Mouse (Mus musculus) stomach, postnatal 0 days (tissue): ENCODE results near the gene Sft2d2. TPM values are rescaled to one million over a fixed set of nuclear protein-coding genes. Genes with fewer than 3 reads are reported as not detected.

Source experiments
- ATAC-seq: fragments of 200-750 bp; cut with Nextera tagmentation; 2 replicates; pipeline ENCODE4 v1.8.0; 2017; ENCODE audit not compliant: low FRiP score, low TSS enrichment
- DNase-seq: peaks from one replicate; pipeline ENCODE4 v3.0.0-alpha.2; 2016; ENCODE audit warnings: low spot score
- H3K27ac ChIP-seq: fragments of 300-500 bp; sonication (generic); replicated peaks from 2 replicates; pipeline ENCODE4 v1.5.1; 2014; ENCODE audit warnings: mild to moderate bottlenecking, control low read depth
- H3K27me3 ChIP-seq: fragments of 300-500 bp; sonication (generic); 2 replicates; pipeline ENCODE4 v1.6.1; 2014; ENCODE audit warnings: low read length; ENCODE audit not compliant: control insufficient read depth, insufficient read depth
- H3K36me3 ChIP-seq: fragments of 300-500 bp; sonication (generic); 2 replicates; pipeline ENCODE4 v1.6.1; 2014; ENCODE audit warnings: low read length, mixed read lengths; ENCODE audit not compliant: control insufficient read depth, insufficient read depth
- H3K4me1 ChIP-seq: fragments of 300-500 bp; sonication (generic); replicated peaks from 2 replicates; pipeline ENCODE4 v1.6.1; 2014; ENCODE audit warnings: antibody characterized with exemption; ENCODE audit not compliant: control insufficient read depth, insufficient read depth
- H3K4me2 ChIP-seq: fragments of 300-500 bp; sonication (generic); replicated peaks from 2 replicates; pipeline ENCODE4 v1.6.1; 2014; ENCODE audit warnings: low read depth, mild to moderate bottlenecking, control low read depth, moderate library complexity
- H3K4me3 ChIP-seq: fragments of 300-500 bp; sonication (generic); 2 replicates; pipeline ENCODE4 v1.5.1; 2014; ENCODE audit warnings: low read depth, low read length, control low read depth
- H3K9ac ChIP-seq: fragments of 300-500 bp; sonication (generic); 2 replicates; pipeline ENCODE4 v1.6.1; 2014; ENCODE audit warnings: mild to moderate bottlenecking, low read length, control low read depth, mixed read lengths
- H3K9me3 ChIP-seq: fragments of 300-500 bp; sonication (generic); 2 replicates; pipeline ENCODE4 v1.6.1; 2016; ENCODE audit warnings: low read length; ENCODE audit not compliant: control insufficient read depth
- CTCF ChIP-seq: IDR thresholded peaks from 2 replicates; pipeline ENCODE4 v1.5.1; 2016; ENCODE audit warnings: antibody characterized with exemption, low read depth, mild to moderate bottlenecking, moderate library complexity
- EP300 ChIP-seq: optimal IDR thresholded peaks from 2 replicates; pipeline ENCODE3; 2016; ENCODE audit warnings: antibody characterized with exemption
- WGBS: fragments of 180-500 bp; shearing (Covaris S2); extraction: QIAGEN DNeasy Blood & Tissue Kit; methylation state at CpG from one replicate; pipeline ENCODE4 v1.1.7; 2014; 5-methylcytosine and 5-hydroxymethylcytosine counted together
- polyA plus RNA-seq: library from polyadenylated mRNA; unstranded; fragments of >200 nt; fragmentation: Nextera tagmentation; extraction: Ambion mirVana; gene quantifications from 2 replicates; pipeline ENCODE4 v1.2.1, GENCODE M21; 2015

Gene Sft2d2
- polyA plus RNA-seq, 1 experiment from 2014 or later: 19.8 TPM

GRCm38 (mm10) chr1:165200748-165201147 lies 6.5 kb upstream of the Sft2d2 start:
- 44% methylated on average over 8 of the region's 8 CpGs for WGBS
- Histone ChIP-seq H3K27ac (no peak overlapping the region), H3K4me1 (no peaks in the 10 kb centered on the region), H3K9me3 (no peaks in the 10 kb centered on the region), H3K4me3 (no peak overlapping the region), H3K9ac (no peak overlapping the region), H3K36me3 (no peaks in the 10 kb centered on the region), H3K4me2 (no peak overlapping the region), H3K27me3 (no peaks in the 10 kb centered on the region)
- ATAC-seq (no peak), DNase-seq (no peak)
- TF ChIP-seq EP300: no peak
- TF ChIP-seq CTCF: no peak

- peaks cover 2% of the 10 kb centered on the region; the same call in 1 of the 2 replicates for H3K4me1 ChIP-seq
- H3K4me2 ChIP-seq: no peak overlapping the region
- WGBS: 70% methylated on average over 3 of the region's 3 CpGs
- H3K27ac ChIP-seq: no peak overlapping the region
- ATAC-seq: no peak
- no peak overlapping the region for H3K4me3 ChIP-seq
- H3K9me3 ChIP-seq: no peaks in the 10 kb centered on the region
- TF ChIP-seq EP300 (no peak), CTCF (no peak)
- DNase-seq: no peak
- no peaks in the 10 kb centered on the region for H3K36me3 ChIP-seq
- H3K9ac ChIP-seq: no peak overlapping the region
- no peaks in the 10 kb centered on the region for H3K27me3 ChIP-seq
Measured at GRCm38 (mm10) chr1:165199639-165200038, 5.4 kb upstream of the Sft2d2 start.

DNA sequence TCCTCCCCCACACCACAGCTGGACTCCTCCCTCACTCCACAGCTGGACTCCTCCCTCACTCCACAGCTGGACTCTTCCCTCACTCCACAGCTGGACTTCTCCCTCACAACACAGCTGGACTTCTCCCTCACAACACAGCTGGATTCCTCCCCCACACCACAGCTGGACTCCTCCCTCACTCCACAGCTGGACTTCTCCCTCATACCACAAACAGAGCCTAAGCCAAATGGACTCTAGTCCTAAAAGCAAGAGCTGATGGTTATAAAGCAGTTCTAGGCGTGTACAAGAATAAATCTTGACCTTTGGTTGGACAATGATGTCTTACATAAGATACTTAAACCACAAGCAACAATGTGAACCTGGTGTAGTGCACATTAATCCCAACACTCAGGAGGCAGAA lies 4.7 kb upstream of the Sft2d2 start:
- peaks cover 2% of the 10 kb centered on the region; the same call in 1 of the 2 replicates for H3K4me1 ChIP-seq
- H3K4me2 ChIP-seq: no peak overlapping the region
- TF ChIP-seq CTCF (no peak), EP300 (no peak)
- H3K36me3 ChIP-seq: no peaks in the 10 kb centered on the region
- ATAC-seq (no peak), DNase-seq (no peak)
- no peaks in the 10 kb centered on the region for H3K9me3 ChIP-seq
- no peaks in the 10 kb centered on the region for H3K27me3 ChIP-seq
- 58% methylated on average over 1 of the region's 1 CpGs for WGBS
- no peak overlapping the region for H3K9ac ChIP-seq
- no peak overlapping the region for H3K4me3 ChIP-seq
- no peak overlapping the region for H3K27ac ChIP-seq

DNA sequence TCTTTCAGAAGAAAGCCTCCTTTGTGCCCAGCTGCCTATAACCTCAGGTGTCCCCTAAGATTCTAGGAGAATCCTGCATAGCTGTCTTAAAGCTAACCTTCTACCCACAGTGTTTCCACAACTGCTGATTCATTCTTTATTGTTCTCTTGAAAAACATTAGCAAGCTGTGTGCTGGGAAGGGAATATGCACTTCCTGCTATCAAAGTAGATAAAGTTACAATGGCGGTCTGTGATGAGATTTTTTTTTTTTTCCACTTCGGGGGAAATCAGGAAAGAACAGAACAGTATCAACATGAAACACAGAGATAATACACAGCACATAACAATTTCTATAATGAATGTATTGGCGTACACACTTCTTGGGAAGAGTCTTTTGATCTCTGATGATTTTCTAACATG lies 3.6 kb upstream of the Sft2d2 start:
- H3K27me3 ChIP-seq: no peaks in the 10 kb centered on the region
- no peak for DNase-seq
- WGBS: 45% methylated on average over 3 of the region's 3 CpGs
- H3K9me3 ChIP-seq: no peaks in the 10 kb centered on the region
- H3K9ac ChIP-seq: no peak overlapping the region
- peaks cover 2% of the 10 kb centered on the region; the same call in 1 of the 2 replicates for H3K4me1 ChIP-seq
- no peak overlapping the region for H3K4me2 ChIP-seq
- no peak for TF ChIP-seq CTCF
- TF ChIP-seq EP300: no peak
- no peak for ATAC-seq
- H3K36me3 ChIP-seq: no peaks in the 10 kb centered on the region
- peak overlapping the region; percentile 53; the same call in 1 of the 2 replicates for H3K27ac ChIP-seq
- no peak overlapping the region for H3K4me3 ChIP-seq

- peak; percentile 7; the same call in 1 of the 2 replicates for ATAC-seq
- Histone ChIP-seq H3K27me3 (no peaks in the 10 kb centered on the region), H3K36me3 (no peaks in the 10 kb centered on the region), H3K4me1 (peaks cover 2% of the 10 kb centered on the region; the same call in 1 of the 2 replicates), H3K4me3 (no peak overlapping the region), H3K9me3 (no peaks in the 10 kb centered on the region), H3K9ac (no peak overlapping the region), H3K27ac (peak overlapping the region; percentile 94), H3K4me2 (no peak overlapping the region)
- 57% methylated on average over 3 of the region's 3 CpGs for WGBS
- TF ChIP-seq EP300 (no peak), CTCF (no peak)
- no peak for DNase-seq
Measured at GRCm38 (mm10) chr1:165195396-165195960, 1.2 kb upstream of the Sft2d2 start.

DNA sequence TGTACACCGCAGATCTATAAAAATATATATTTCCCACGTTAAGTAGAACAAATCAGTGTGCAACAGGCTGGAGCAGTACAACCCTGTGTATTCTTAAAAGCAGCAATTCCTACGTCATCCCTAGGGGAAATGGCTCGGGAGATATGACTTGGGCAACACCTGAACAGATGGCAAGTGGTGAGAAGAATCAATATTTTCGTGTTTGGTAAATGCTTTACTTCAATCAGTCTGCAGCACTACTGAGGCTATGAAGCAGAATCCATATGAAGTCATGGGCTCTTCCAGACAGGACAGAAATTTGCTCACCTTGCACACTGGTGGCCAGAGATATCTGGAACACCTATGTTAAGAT lies 400 bp upstream of the Sft2d2 start:
- Histone ChIP-seq H3K36me3 (no peaks in the 10 kb centered on the region), H3K9ac (peak overlapping the region; percentile 86), H3K4me3 (peak overlapping the region; percentile 84), H3K27me3 (no peaks in the 10 kb centered on the region), H3K27ac (peak overlapping the region; percentile 94), H3K4me1 (peaks cover 2% of the 10 kb centered on the region; the same call in 1 of the 2 replicates), H3K9me3 (no peaks in the 10 kb centered on the region), H3K4me2 (peak overlapping the region; percentile 86)
- 7% methylated on average over 5 of the region's 5 CpGs for WGBS
- no peak for TF ChIP-seq EP300
- TF ChIP-seq CTCF: no peak
- no peak for DNase-seq
- ATAC-seq: peak; percentile 32; the same call in 1 of the 2 replicates
